Mouse (Mus musculus) right cerebral cortex, postnatal 36 days (tissue): ENCODE results near the gene Tnfrsf9.
"Not testable (repeated sequence)": the region's sequence is repeated elsewhere in the genome, so short reads cannot be mapped to it uniquely, and the experiment has no call there.

Experiments
- DNase-seq, 2 experiments: peaks; one replicate each; pipeline ENCODE4 v3.0.0; 2022; ENCODE audit warnings: low spot score in 2 of 2, mixed read lengths in 1 of 2

The Tnfrsf9 gene

DNA sequence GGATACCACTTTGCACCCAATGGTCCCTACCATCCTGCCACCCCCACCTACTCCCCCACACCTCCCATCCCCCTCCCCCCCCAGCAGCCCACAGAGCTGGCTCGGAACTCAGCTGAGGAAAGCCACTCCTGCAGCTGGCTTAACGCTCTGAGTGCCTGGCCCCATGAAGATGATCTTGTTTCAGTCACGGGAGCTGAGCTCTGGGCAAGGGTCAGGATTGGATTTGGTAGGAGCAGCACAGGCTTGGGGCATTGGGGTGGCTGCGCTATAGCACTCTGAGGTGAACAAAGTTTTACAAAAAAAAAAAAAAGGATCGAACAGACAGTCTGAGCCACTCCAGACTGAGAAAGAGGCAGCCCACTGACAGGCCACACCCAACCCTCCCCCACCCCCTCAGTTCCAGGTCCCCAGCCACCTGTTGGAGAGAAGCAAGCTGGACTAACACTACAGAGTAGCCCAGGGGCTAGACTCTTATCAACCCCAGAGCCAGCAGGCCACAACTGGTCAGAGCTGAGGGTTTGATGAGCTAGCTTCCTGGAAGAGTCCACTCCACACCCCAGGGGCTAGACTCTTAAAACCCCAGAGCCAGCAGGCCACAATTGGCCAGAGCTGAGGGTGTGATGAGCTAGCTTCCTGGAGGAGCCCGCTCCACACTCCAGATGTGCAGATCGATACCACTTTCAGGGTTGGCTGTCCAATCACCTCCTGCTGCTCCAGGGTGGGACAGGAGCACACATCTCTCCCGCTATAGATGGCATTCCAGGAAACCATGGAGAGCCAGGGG, 19.5 kb upstream of the Tnfrsf9 start:
- DNase-seq: no peak

- no peak for DNase-seq
These were observed 17.3 kb upstream of the Tnfrsf9 start for GRCm38 (mm10) chr4:150896896-150897624.

- no peak for DNase-seq
These were observed 15.5 kb upstream of the Tnfrsf9 start for GRCm38 (mm10) chr4:150898716-150899365.

GRCm38 (mm10) chr4:150900486-150900885, 13.9 kb upstream of the Tnfrsf9 start:
- no peak for DNase-seq

DNA sequence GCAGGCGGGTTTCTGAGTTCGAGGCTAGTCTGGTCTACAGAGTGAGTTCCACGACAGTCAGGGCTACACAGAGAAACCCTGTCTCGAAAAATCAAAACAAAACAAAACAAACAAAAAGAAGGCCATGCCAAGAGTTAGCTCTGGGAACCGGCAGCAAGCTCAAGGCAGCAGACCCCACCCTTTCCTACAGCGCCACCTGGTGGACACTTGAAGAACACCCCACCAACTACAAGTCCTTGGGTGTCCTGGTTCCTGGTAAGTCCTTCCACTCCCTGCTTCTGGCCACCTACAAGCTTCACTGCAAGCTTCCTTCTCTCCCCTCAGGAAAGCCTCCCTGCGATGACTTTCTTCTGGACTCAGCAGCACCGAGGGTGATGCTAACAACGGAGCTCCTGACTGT, 12.7 kb upstream of the Tnfrsf9 start:
- DNase-seq: peak in 1 of 2 experiments; percentile 59

DNA sequence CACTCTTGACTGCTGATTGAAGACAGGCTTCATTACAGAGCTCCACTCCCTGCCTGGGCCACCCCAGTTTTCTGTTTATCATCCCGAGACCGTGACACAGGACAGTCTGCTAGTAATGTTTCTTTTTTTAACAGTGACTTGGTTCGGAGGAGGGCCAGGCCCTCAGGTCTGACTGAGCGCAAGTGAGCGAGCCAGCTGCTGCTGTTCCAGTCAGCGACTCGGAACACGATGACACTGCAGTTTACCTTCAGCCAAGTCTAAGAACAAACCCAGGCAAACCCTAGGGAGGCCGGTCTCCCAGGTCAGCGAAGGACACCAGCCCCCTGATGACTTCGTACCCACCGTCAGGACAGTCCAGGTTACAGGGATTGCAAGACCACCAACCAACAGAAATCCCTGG, 12.3 kb upstream of the Tnfrsf9 start:
- DNase-seq: no peak

DNA sequence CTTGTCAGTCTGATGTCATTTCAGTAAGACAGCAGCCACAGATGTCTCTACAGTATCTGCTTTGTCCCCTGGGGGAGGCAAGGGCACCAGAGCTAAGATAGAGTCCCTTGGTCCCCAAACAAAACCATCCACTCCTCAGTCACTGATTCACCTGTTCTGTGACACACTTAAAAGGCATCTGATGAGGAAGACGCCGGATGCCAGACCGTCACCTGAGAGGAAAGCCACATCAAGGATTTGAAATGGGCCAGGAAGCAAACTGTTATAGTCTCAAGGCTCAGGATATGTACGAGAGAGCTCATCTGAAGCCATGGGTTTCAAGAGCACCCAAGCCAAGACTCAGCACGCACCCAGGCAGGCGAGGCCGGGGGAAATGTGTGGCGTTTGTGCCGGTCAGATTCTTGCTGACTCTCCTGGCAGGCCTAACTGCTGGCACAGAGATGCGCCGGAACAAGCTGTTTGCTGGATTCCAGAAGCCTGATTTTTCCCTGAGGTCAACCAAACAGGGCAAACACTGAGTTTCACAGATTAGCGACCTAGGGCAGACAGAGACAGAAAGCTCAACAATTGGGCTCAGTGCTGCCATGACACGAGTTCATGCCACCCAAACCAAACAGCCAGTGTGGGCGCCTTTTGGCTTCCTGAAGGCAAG, 11.1 kb upstream of the Tnfrsf9 start:
- no peak for DNase-seq

- no peak for DNase-seq
These were observed 7.3 kb upstream of the Tnfrsf9 start for GRCm38 (mm10) chr4:150907099-150907498.

DNA sequence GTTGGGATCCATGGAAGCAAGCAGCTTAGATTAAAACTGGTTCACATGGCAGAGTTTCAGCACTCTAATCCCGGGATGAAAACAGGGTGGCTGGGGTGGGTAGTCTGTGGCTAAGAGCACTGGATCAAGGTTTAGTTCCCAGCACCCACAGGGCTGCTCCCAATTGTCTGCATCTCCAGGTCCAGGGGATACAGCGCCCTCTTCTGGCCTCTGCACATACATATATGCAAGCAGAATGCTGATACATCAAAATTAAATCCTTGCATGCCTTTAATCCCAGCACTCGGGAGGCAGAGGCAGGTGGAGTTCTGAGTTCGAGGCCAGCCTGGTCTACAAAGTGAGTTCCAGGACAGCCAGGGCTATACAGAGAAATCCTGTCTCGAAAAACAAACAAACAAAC, 5.8 kb upstream of the Tnfrsf9 start:
- not testable (repeated sequence) for DNase-seq

- DNase-seq: peak; percentile 95 to 96
These were observed 4.8 kb upstream of the Tnfrsf9 start for GRCm38 (mm10) chr4:150909451-150910156.

- DNase-seq: no peak
These were observed 4.0 kb upstream of the Tnfrsf9 start for GRCm38 (mm10) chr4:150910164-150910951.

- DNase-seq: no peak
These were observed 619 bp upstream of the Tnfrsf9 start for GRCm38 (mm10) chr4:150913743-150914142.

- DNase-seq: peak; percentile 51 to 59
These were observed 982 bp downstream of the Tnfrsf9 start for GRCm38 (mm10) chr4:150915181-150915906.

- DNase-seq: no peak
These were observed 3.1 kb downstream of the Tnfrsf9 start for GRCm38 (mm10) chr4:150917336-150918027.

- DNase-seq: no peak
These were observed 6.8 kb downstream of the Tnfrsf9 start for GRCm38 (mm10) chr4:150921206-150921605.

- no peak for DNase-seq
These were observed 9.9 kb downstream of the Tnfrsf9 start for GRCm38 (mm10) chr4:150924308-150924707.

GRCm38 (mm10) chr4:150924936-150925335, 10.6 kb downstream of the Tnfrsf9 start:
- no peak for DNase-seq

DNA sequence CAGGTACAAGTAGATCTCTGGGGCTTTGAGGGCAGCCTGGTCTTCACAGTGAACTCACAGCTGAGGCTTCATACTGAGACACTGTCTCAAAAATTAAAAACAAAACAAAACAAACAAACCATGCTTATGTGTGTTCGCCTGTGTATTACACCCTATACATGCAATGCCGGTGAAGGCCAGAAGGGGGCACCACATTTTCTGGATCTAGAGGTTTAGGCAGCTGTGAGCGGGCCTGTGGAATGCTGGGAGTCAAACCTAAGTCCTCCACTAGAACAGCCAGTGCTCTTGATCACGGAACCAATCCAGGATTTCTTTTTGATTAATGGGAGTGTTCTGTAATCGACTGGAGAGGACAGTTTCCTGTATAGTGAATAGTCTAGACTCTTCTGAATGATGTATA, 11.6 kb downstream of the Tnfrsf9 start:
- no peak for DNase-seq
